Mouse (Mus musculus): ENCODE data around the gene Car12.

DNA sequence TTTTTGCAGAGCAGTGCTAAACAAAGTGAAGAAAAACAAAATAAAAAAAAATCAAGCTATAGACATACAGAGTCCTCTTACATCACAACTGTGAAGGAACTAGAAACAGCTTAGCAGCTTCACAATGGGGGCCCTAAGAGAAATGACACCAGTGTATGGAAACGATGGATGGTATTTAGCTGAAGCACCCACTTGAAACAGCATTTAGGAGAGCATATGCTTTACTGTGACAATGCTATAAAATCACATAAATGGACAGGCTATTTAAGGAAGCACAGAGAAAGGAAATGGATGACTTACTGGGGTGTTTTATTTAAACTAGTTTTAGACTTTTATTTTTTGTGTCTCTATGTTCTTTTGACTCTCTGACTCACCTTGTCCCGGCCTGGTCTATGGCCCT, 25.8 kb upstream of the Car12 start:
- TF ChIP-seq ZMIZ1 (IDR thresholded peaks at IDR 0.05; ENCODE audit: low read depth, low read length) (no peak), CHD1 (IDR thresholded peaks at IDR 0.05; ENCODE audit: low read depth, low read length) (no peak), MAFK (IDR thresholded peaks at IDR 0.05; ENCODE audit: insufficient replicate concordance, low read length) (no peak), USF1 (IDR thresholded peaks at IDR 0.05; ENCODE audit: low read depth, low read length) (no peak), POLR2A (IDR thresholded peaks at IDR 0.05; ENCODE audit: low read depth, low read length) (no peak), CTCF (conservative IDR thresholded peaks at IDR 0.05 in 1 of 2, IDR thresholded peaks at IDR 0.05 in 1 of 2; ENCODE audit: low read depth in 2 of 2, low read length in 2 of 2) (no peak), PAX5 (IDR thresholded peaks at IDR 0.05; ENCODE audit: low read length) (no peak), MYC (IDR thresholded peaks at IDR 0.05; ENCODE audit: low read depth, low read length) (no peak), SMC3 (IDR thresholded peaks at IDR 0.05; ENCODE audit: low read depth, low read length) (no peak), ZKSCAN1 (IDR thresholded peaks at IDR 0.05; ENCODE audit: borderline replicate concordance, low read depth, low read length) (no peak), HCFC1 (IDR thresholded peaks at IDR 0.05; ENCODE audit: low read depth, low read length) (no peak), TBP (conservative IDR thresholded peaks at IDR 0.05; ENCODE audit: low read depth, low read length) (no peak)
